Mouse (Mus musculus) intestine, postnatal 0 days (tissue): ENCODE measurements around the gene Tmcc3. TPM values are rescaled to one million over a fixed set of nuclear protein-coding genes. Genes with fewer than 3 reads are reported as not detected.

ENCODE experiments used
- ATAC-seq: fragments of 200-750 bp; cut with Nextera tagmentation; 2 replicates; pipeline ENCODE4 v1.8.0; 2017; ENCODE audit warnings: mild to moderate bottlenecking, moderate TSS enrichment, moderate library complexity
- H3K27ac ChIP-seq: fragments of 300-500 bp; sonication (generic); 2 replicates; pipeline ENCODE4 v1.5.1; 2014; ENCODE audit warnings: mild to moderate bottlenecking, low read depth, low read length, moderate library complexity
- H3K27me3 ChIP-seq: fragments of 300-500 bp; sonication (generic); replicated peaks from 2 replicates; pipeline ENCODE4 v1.6.1; 2014; ENCODE audit warnings: low read length, mixed read lengths; ENCODE audit not compliant: control insufficient read depth, insufficient read depth
- H3K36me3 ChIP-seq: fragments of 300-500 bp; sonication (generic); 2 replicates; pipeline ENCODE4 v1.6.1; 2014; ENCODE audit warnings: mild to moderate bottlenecking, moderate library complexity; ENCODE audit not compliant: control insufficient read depth, insufficient read depth
- H3K4me1 ChIP-seq: fragments of 300-500 bp; sonication (generic); replicated peaks from 2 replicates; pipeline ENCODE4 v1.6.1; 2014; ENCODE audit warnings: antibody characterized with exemption, low read length, mixed read lengths; ENCODE audit not compliant: control insufficient read depth, insufficient read depth
- H3K4me2 ChIP-seq: fragments of 300-500 bp; sonication (generic); replicated peaks from 2 replicates; pipeline ENCODE4 v1.6.1; 2014; ENCODE audit warnings: low read depth, mild to moderate bottlenecking, moderate library complexity
- H3K4me3 ChIP-seq: fragments of 300-500 bp; sonication (generic); 2 replicates; pipeline ENCODE4 v1.5.1; 2014; ENCODE audit warnings: low read depth, low read length
- H3K9ac ChIP-seq: fragments of 300-500 bp; sonication (generic); 2 replicates; pipeline ENCODE4 v1.6.1; 2014; ENCODE audit warnings: mild to moderate bottlenecking, low read depth, low read length
- H3K9me3 ChIP-seq: fragments of 300-500 bp; sonication (generic); 2 replicates; pipeline ENCODE4 v1.6.1; 2016; ENCODE audit warnings: mixed run types; ENCODE audit not compliant: control insufficient read depth
- CTCF ChIP-seq: sonication (generic); IDR thresholded peaks from 2 replicates; pipeline ENCODE4 v1.5.1; 2016; ENCODE audit warnings: low read depth, mild to moderate bottlenecking, control low read depth, antibody characterized with exemption, moderate library complexity
- WGBS: fragments of 180-500 bp; shearing (Covaris S2); extraction: QIAGEN DNeasy Blood & Tissue Kit; methylation state at CpG from one replicate; pipeline ENCODE4 v1.1.7; 2014; 5-methylcytosine and 5-hydroxymethylcytosine counted together
- polyA plus RNA-seq: library from polyadenylated mRNA; unstranded; fragments of >200 nt; fragmentation: Nextera tagmentation; extraction: Ambion mirVana; gene quantifications from 2 replicates; pipeline ENCODE4 v1.2.1, GENCODE M21; 2015

Tmcc3 gene
- polyA plus RNA-seq, 1 experiment from 2014 or later = 10.0 TPM

DNA sequence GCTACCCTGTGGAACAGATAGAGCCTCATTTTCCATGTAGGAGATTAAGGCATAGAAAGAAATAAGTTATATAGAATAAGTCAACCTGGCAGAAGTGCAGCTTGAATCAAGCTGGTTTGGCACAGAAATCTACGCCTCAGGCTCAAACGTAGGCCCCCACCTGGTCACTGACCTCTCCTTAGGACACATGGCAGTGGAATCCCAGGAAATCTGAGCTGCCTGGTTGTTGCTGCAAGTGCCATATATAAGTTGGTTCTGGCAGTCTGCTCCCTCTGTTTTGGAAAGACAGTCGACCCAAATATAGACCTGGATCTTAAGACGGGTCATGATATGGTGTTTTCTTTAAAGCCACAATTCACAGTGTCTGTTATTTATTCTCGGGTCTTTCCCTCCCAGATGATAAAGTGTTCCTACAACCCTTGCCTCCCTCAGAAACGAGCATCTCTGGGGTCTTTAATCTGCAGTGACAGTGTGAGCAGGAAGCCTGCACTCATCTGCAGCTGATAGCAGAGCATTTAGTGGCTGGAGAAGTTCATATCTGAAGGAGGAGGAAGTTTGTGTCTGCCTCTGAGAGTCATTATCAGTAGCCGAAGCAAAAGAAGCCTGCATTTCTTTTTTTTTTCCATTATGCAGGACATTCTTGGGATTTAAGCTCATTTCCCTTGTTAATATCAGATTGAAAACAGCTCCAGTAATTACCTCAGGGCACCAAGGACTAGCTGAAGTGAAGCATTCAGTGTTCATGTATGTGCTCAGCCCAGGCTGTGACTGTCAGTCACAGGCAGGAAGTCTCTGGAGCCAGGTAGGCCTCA lies 253.9 kb downstream of the Tmcc3 start:
- 60% methylated on average over 7 of the region's 7 CpGs for WGBS
- H3K27ac ChIP-seq = no peak overlapping the region

GRCm38 (mm10) chr10:94566222-94566868 lies 254.6 kb downstream of the Tmcc3 start:
- TF ChIP-seq CTCF = no peak
- H3K27ac ChIP-seq = no peak overlapping the region
- H3K9ac ChIP-seq = no peak overlapping the region
- no peaks in the 10 kb centered on the region for H3K27me3 ChIP-seq
- no peak for ATAC-seq
- H3K4me1 ChIP-seq = no peaks in the 10 kb centered on the region
- no peak overlapping the region for H3K4me3 ChIP-seq
- no peaks in the 10 kb centered on the region for H3K9me3 ChIP-seq
- no peak overlapping the region for H3K4me2 ChIP-seq
- no peaks in the 10 kb centered on the region for H3K36me3 ChIP-seq
- 82% methylated on average over 21 of the region's 21 CpGs for WGBS

More for the DNA sequence above, 253.9 kb downstream of the Tmcc3 start:
- TF ChIP-seq CTCF = no peak
- H3K4me2 ChIP-seq = no peak overlapping the region
- H3K9ac ChIP-seq = no peak overlapping the region
- H3K4me3 ChIP-seq = no peak overlapping the region
- ATAC-seq = no peak
- no peaks in the 10 kb centered on the region for H3K27me3 ChIP-seq
- H3K4me1 ChIP-seq = no peaks in the 10 kb centered on the region
- no peaks in the 10 kb centered on the region for H3K9me3 ChIP-seq
- no peaks in the 10 kb centered on the region for H3K36me3 ChIP-seq

DNA sequence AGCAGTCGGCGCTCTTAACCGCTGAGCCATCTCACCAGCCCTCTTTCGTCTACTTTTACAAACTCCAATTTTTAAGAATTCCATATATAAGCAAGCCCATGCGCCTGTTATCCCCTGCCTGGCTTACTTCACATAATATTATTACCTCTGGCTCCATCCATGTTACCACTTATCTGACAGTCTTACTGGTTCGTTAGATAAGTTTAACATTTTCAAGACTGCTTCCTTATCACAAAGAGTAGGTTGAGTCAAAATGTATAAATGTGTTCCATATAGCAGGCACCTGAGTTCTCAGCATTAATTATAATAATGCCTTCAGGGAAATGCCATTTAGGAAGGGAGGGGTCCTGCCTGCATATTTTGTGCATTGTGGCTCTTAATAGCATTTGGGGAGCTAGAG lies 255.5 kb downstream of the Tmcc3 start:
- no peak overlapping the region for H3K4me3 ChIP-seq
- no peak for ATAC-seq
- WGBS = 86% methylated on average over 6 of the region's 6 CpGs

GRCm38 (mm10) chr10:94567915-94568314 lies 256.2 kb downstream of the Tmcc3 start:
- H3K9me3 ChIP-seq = no peaks in the 10 kb centered on the region
- H3K4me2 ChIP-seq = no peak overlapping the region
- H3K36me3 ChIP-seq = no peaks in the 10 kb centered on the region
- no peak for TF ChIP-seq CTCF
- H3K4me1 ChIP-seq = no peaks in the 10 kb centered on the region
- H3K9ac ChIP-seq = no peak overlapping the region
- H3K27me3 ChIP-seq = no peaks in the 10 kb centered on the region
- 58% methylated on average over 14 of the region's 14 CpGs for WGBS
- no peak for ATAC-seq
- no peak overlapping the region for H3K4me3 ChIP-seq
- no peak overlapping the region for H3K27ac ChIP-seq

More for the DNA sequence above, 255.5 kb downstream of the Tmcc3 start:
- Histone ChIP-seq H3K9ac (no peak overlapping the region), H3K27ac (no peak overlapping the region), H3K9me3 (no peaks in the 10 kb centered on the region), H3K4me2 (no peak overlapping the region), H3K27me3 (no peaks in the 10 kb centered on the region), H3K36me3 (no peaks in the 10 kb centered on the region), H3K4me1 (no peaks in the 10 kb centered on the region)
- TF ChIP-seq CTCF = no peak

GRCm38 (mm10) chr10:94568867-94569266 lies 257.1 kb downstream of the Tmcc3 start:
- 57% methylated on average over 7 of the region's 7 CpGs for WGBS
- H3K9ac ChIP-seq = no peak overlapping the region

GRCm38 (mm10) chr10:94569731-94570130 lies 258.0 kb downstream of the Tmcc3 start:
- no peaks in the 10 kb centered on the region for H3K27me3 ChIP-seq
- ATAC-seq = no peak
- H3K9ac ChIP-seq = no peak overlapping the region
- H3K4me3 ChIP-seq = no peak overlapping the region
- H3K9me3 ChIP-seq = no peaks in the 10 kb centered on the region
- peaks cover 4% of the 10 kb centered on the region; the same call in 1 of the 2 replicates for H3K4me1 ChIP-seq
- no peak for TF ChIP-seq CTCF
- H3K4me2 ChIP-seq = no peak overlapping the region
- no peaks in the 10 kb centered on the region for H3K36me3 ChIP-seq
- WGBS = 78% methylated on average over 7 of the region's 7 CpGs
- H3K27ac ChIP-seq = no peak overlapping the region

More at GRCm38 (mm10) chr10:94568867-94569266, 257.1 kb downstream of the Tmcc3 start:
- Histone ChIP-seq H3K4me2 (no peak overlapping the region), H3K27me3 (no peaks in the 10 kb centered on the region), H3K36me3 (no peaks in the 10 kb centered on the region), H3K27ac (no peak overlapping the region), H3K4me3 (no peak overlapping the region), H3K4me1 (no peaks in the 10 kb centered on the region), H3K9me3 (no peaks in the 10 kb centered on the region)
- no peak for TF ChIP-seq CTCF
- ATAC-seq = peak; percentile 42; the same call in 1 of the 2 replicates
